Mouse (Mus musculus) limb, embryonic 12.5 days (tissue): ENCODE data around the gene Rangrf. TPM values are rescaled to one million over a fixed set of nuclear protein-coding genes. Genes with fewer than 3 reads are reported as not detected.
A peak's percentile ranks its signal among the peaks of the same experiment; 100 is the strongest.
"Not testable (repeated sequence)": the region's sequence is repeated elsewhere in the genome, so short reads cannot be mapped to it uniquely, and the experiment has no call there.

Source experiments
- ATAC-seq: fragments of 200-750 bp; cut with Nextera tagmentation; 2 replicates; pipeline ENCODE4 v1.8.0; 2017; ENCODE audit warnings: low read depth, moderate TSS enrichment; ENCODE audit not compliant: insufficient number of reproducible peaks, insufficient read depth, low FRiP score, low TSS enrichment
- H3K27ac ChIP-seq: fragments of 300-500 bp; sonication (generic); 2 replicates; pipeline ENCODE4 v1.5.1; 2016; ENCODE audit warnings: mild to moderate bottlenecking, moderate library complexity
- H3K27me3 ChIP-seq: fragments of 300-500 bp; sonication (generic); 2 replicates; pipeline ENCODE4 v1.6.1; 2016; ENCODE audit warnings: mild to moderate bottlenecking, moderate library complexity
- H3K36me3 ChIP-seq: fragments of 300-500 bp; sonication (generic); 2 replicates; pipeline ENCODE4 v1.6.1; 2016; ENCODE audit warnings: mild to moderate bottlenecking, moderate library complexity
- H3K4me1 ChIP-seq: fragments of 300-500 bp; sonication (generic); replicated peaks from 2 replicates; pipeline ENCODE4 v1.6.1; 2016
- H3K4me2 ChIP-seq: fragments of 300-500 bp; sonication (generic); 2 replicates; pipeline ENCODE4 v1.6.1; 2016; ENCODE audit warnings: mild to moderate bottlenecking, moderate library complexity
- H3K4me3 ChIP-seq: fragments of 300-500 bp; sonication (generic); replicated peaks from 2 replicates; pipeline ENCODE4 v1.5.1; 2016; ENCODE audit warnings: mild to moderate bottlenecking
- H3K9ac ChIP-seq: fragments of 300-500 bp; sonication (generic); replicated peaks from 2 replicates; pipeline ENCODE4 v1.6.1; 2016; ENCODE audit warnings: mild to moderate bottlenecking, moderate library complexity
- H3K9me3 ChIP-seq: fragments of 300-500 bp; sonication (generic); 2 replicates; pipeline ENCODE4 v1.6.1; 2016; ENCODE audit warnings: mild to moderate bottlenecking, moderate library complexity
- WGBS: fragments of 180-500 bp; shearing (Covaris S2); methylation state at CpG from one replicate; pipeline ENCODE4 v1.1.7; 2016; 5-methylcytosine and 5-hydroxymethylcytosine counted together
- polyA plus RNA-seq: library from polyadenylated mRNA; unstranded; fragments of >200 nt; fragmentation: Nextera tagmentation; extraction: Ambion mirVana; gene quantifications from 2 replicates; pipeline ENCODE4 v1.2.1, GENCODE M21; 2016

Gene Rangrf
- polyA plus RNA-seq, 1 experiment from 2014 or later = 64.6 TPM

GRCm38 (mm10) chr11:68942731-68943130 is 32.3 kb downstream of the Rangrf start:
- Histone ChIP-seq H3K4me3 (no peak overlapping the region), H3K27me3 (peaks cover 22% of the 10 kb centered on the region), H3K9ac (no peak overlapping the region), H3K36me3 (no peaks in the 10 kb centered on the region), H3K4me2 (no peak overlapping the region), H3K27ac (no peak overlapping the region), H3K4me1 (peaks cover 13% of the 10 kb centered on the region; the same call in 1 of the 2 replicates), H3K9me3 (no peaks in the 10 kb centered on the region)
- WGBS = 86% methylated on average over 8 of the region's 8 CpGs
- ATAC-seq = no peak

- ATAC-seq = no peak
- 0 out of 2 replicates have a peak, but pooled peaks cover under 1% of the 10 kb centered on the region for H3K27me3 ChIP-seq
- peak overlapping the region; percentile 64 for H3K4me2 ChIP-seq
- peaks cover 7% of the 10 kb centered on the region; the same call in 1 of the 2 replicates for H3K4me1 ChIP-seq
- 60% methylated on average over 4 of the region's 4 CpGs for WGBS
- no peaks in the 10 kb centered on the region for H3K9me3 ChIP-seq
- H3K27ac ChIP-seq = no peak overlapping the region
- H3K4me3 ChIP-seq = peak overlapping the region; percentile 45
- no peaks in the 10 kb centered on the region for H3K36me3 ChIP-seq
- H3K9ac ChIP-seq = peak overlapping the region; percentile 56
Measured at GRCm38 (mm10) chr11:68940516-68940915, 34.5 kb downstream of the Rangrf start.

GRCm38 (mm10) chr11:68939451-68940304 is 35.3 kb downstream of the Rangrf start:
- Histone ChIP-seq H3K9me3 (no peaks in the 10 kb centered on the region), H3K27me3 (no peaks in the 10 kb centered on the region), H3K36me3 (no peaks in the 10 kb centered on the region), H3K4me1 (peaks cover 7% of the 10 kb centered on the region; the same call in 1 of the 2 replicates), H3K9ac (peak overlapping the region; percentile 56), H3K4me2 (peak overlapping the region; percentile 64), H3K27ac (no peak overlapping the region; the same call in 1 of the 2 replicates), H3K4me3 (peak overlapping the region; percentile 45)
- peak; percentile 99 for ATAC-seq
- WGBS = 4% methylated on average over 16 of the region's 16 CpGs

GRCm38 (mm10) chr11:68936951-68937350 is 38.0 kb downstream of the Rangrf start:
- H3K4me2 ChIP-seq, H3K4me3 ChIP-seq, H3K9ac ChIP-seq, H3K36me3 ChIP-seq, H3K27me3 ChIP-seq, H3K9me3 ChIP-seq, ATAC-seq, H3K27ac ChIP-seq, H3K4me1 ChIP-seq: not testable (repeated sequence)
- WGBS = 83% methylated on average over 4 of the region's 4 CpGs

- no peak for ATAC-seq
- Histone ChIP-seq H3K27me3 (no peaks in the 10 kb centered on the region), H3K36me3 (no peaks in the 10 kb centered on the region), H3K4me2 (no peak overlapping the region), H3K4me3 (no peak overlapping the region), H3K4me1 (no peaks in the 10 kb centered on the region), H3K27ac (no peak overlapping the region), H3K9me3 (no peaks in the 10 kb centered on the region), H3K9ac (no peak overlapping the region)
- 80% methylated on average over 5 of the region's 5 CpGs for WGBS
Measured at GRCm38 (mm10) chr11:68933885-68934507, 41.0 kb downstream of the Rangrf start.

GRCm38 (mm10) chr11:68929947-68930346 is 45.0 kb downstream of the Rangrf start:
- WGBS = 81% methylated on average over 6 of the region's 6 CpGs
- H3K27ac ChIP-seq = no peak overlapping the region
- no peak for ATAC-seq

GRCm38 (mm10) chr11:68926981-68927380 is 48.0 kb downstream of the Rangrf start, which contains the start of gene Odf4:
Gene Odf4, minus strand, starts transcription at chr11:68927081.
- H3K9me3 ChIP-seq = no peaks in the 10 kb centered on the region
- H3K9ac ChIP-seq = no peak within 1 kb of the TSS
- 0 out of 2 replicates have a peak, but pooled peaks cover 4% of the 10 kb centered on the region for H3K27me3 ChIP-seq
- 0 out of 2 replicates have a peak, but pooled peaks cover 6% of the 10 kb centered on the region for H3K4me1 ChIP-seq
- no peaks in the 10 kb centered on the region for H3K36me3 ChIP-seq
- H3K4me3 ChIP-seq = no peak within 1 kb of the TSS
- no peak within 1 kb of the TSS for H3K27ac ChIP-seq
- no peak for ATAC-seq
- 78% methylated on average over 3 of the region's 3 CpGs for WGBS
- no peak within 1 kb of the TSS for H3K4me2 ChIP-seq

More at GRCm38 (mm10) chr11:68929947-68930346, 45.0 kb downstream of the Rangrf start:
- H3K9me3 ChIP-seq = no peaks in the 10 kb centered on the region
- H3K4me3 ChIP-seq = no peak overlapping the region
- no peak overlapping the region for H3K9ac ChIP-seq
- H3K4me1 ChIP-seq = no peaks in the 10 kb centered on the region
- no peak overlapping the region for H3K4me2 ChIP-seq
- H3K27me3 ChIP-seq = no peaks in the 10 kb centered on the region
- no peaks in the 10 kb centered on the region for H3K36me3 ChIP-seq

- Histone ChIP-seq H3K4me3 (no peak overlapping the region), H3K4me2 (no peak overlapping the region), H3K36me3 (no peaks in the 10 kb centered on the region), H3K9me3 (no peaks in the 10 kb centered on the region), H3K9ac (no peak overlapping the region), H3K27me3 (0 out of 2 replicates have a peak, but pooled peaks cover 4% of the 10 kb centered on the region), H3K27ac (no peak overlapping the region), H3K4me1 (0 out of 2 replicates have a peak, but pooled peaks cover 8% of the 10 kb centered on the region)
- ATAC-seq = no peak
- 86% methylated on average over 2 of the region's 2 CpGs for WGBS
Measured at GRCm38 (mm10) chr11:68924749-68925148, 50.2 kb downstream of the Rangrf start.

- Histone ChIP-seq H3K4me1 (0 out of 2 replicates have a peak, but pooled peaks cover 8% of the 10 kb centered on the region), H3K4me3 (no peak overlapping the region), H3K36me3 (no peaks in the 10 kb centered on the region), H3K9ac (no peak overlapping the region), H3K27ac (no peak overlapping the region), H3K27me3 (0 out of 2 replicates have a peak, but pooled peaks cover 4% of the 10 kb centered on the region), H3K4me2 (no peak overlapping the region), H3K9me3 (no peaks in the 10 kb centered on the region)
- ATAC-seq = no peak
- 42% methylated on average over 3 of the region's 3 CpGs for WGBS
Measured at GRCm38 (mm10) chr11:68923191-68923590, 51.8 kb downstream of the Rangrf start.
